Mouse (Mus musculus) megakaryocyte, embryonic 14.5 days (primary cell): ENCODE measurements around the gene Rita1.

Experiments used
- FLI1 ChIP-seq: IDR thresholded peaks from 2 replicates; pipeline ENCODE4 v1.6.1; 2012; ENCODE audit warnings: low read length, inconsistent platforms, mixed read lengths
- GATA1 ChIP-seq: IDR thresholded peaks from 3 replicates; pipeline ENCODE4 v1.6.1; 2012; ENCODE audit warnings: mixed read lengths, low read length, inconsistent platforms, borderline replicate concordance

DNA sequence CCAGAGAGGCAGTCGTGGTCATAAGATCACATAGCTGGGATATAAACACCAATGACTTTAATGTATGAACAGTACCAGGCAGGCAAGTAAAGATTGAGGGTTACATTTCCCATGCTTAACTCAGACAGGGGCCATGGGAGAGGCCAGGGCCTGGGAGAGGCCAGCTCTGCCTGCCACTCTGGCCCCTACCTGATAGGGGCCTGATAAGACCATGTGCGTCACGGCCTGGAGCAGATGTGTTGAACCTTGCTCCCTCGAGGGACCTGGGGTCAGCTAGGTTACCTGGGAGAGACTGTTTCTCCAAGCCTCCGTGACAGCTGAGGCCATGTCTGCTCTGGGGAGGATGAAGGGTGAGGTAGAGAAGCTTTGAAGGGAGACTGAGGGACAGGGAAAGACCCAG lies 38.8 kb upstream of the Rita1 start:
- TF ChIP-seq GATA1 (no peak), FLI1 (no peak)
